Mouse (Mus musculus) left cerebral cortex, adult 2 months (tissue): ENCODE results near the gene Myo1h. TPM values are rescaled to one million over a fixed set of nuclear protein-coding genes. Genes with fewer than 3 reads are reported as not detected.

Source experiments
- DNase-seq, 2 experiments: peaks; one replicate each; pipeline ENCODE4 v3.0.0; 2021 to 2022; ENCODE audit warnings: low spot score in 2 of 2, mixed read lengths in 1 of 2; ENCODE audit errors: extremely low spot score in 1 of 2
- H3K27ac ChIP-seq: fragments of 200-600 bp; 2 replicates; pipeline ENCODE4 v1.8.1; 2022
- H3K4me3 ChIP-seq: fragments of 200-600 bp; 2 replicates; pipeline ENCODE4 v1.8.1; 2022
- CTCF ChIP-seq: fragments of 200-600 bp; IDR thresholded peaks from 2 replicates; pipeline ENCODE4 v1.8.1; 2022; ENCODE audit warnings: antibody characterized with exemption, mild to moderate bottlenecking, moderate library complexity
- intact Hi-C: fragments of 180-260 bp; cut with DNase I; formaldehyde crosslinking; loops from one replicate; pipeline ENCODE4 v1.15.1; 2025
- long read RNA-seq, 2 experiments: library from polyadenylated mRNA; stranded (forward); transcript quantifications; one replicate each; pipeline ENCODE4 v2.0.0; 2021; ENCODE audit warnings: borderline mapping rate in 2 of 2
- total RNA-seq, 2 experiments: library from RNA; stranded (reverse); gene quantifications; 2 replicates each; pipeline ENCODE4 v1.2.3; 2021

Gene Myo1h
- 1 to 10 TPM; 1.6 to 2.6 TPM for total RNA-seq
- long read RNA-seq, experiment 1, partial matches to known transcripts: 0 of 2 reads
- long read RNA-seq, experiment 1, other reads (novel, unspliced or antisense): 2 of 2 reads
- long read RNA-seq, experiment 2, partial matches to known transcripts: 0 of 3 reads
- long read RNA-seq, experiment 2, other reads (novel, unspliced or antisense): 2 of 3 reads

DNA sequence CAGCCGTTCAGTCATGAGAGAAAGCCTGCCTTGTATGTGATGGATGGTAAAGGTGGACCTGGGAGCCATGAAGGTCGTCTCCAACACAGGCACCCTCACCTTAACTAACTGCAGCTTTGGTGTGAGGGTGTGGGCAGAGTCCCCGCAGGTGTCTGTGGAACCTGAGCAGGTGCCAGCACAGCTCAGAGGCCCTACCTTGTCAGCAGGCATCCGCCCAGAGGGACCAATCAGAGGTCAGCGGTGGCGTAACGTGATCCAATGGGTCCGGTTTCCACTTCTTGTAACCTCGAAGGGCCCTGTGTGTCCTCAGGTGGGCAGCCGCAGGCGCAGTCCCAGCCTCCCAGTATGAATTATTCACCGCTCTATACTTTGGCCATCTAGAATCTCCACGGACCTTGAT is at the start of gene Myo1h:
Gene Myo1h (plus strand): TSS at position 293 of the 400 bp plus-strand sequence.
- TF ChIP-seq CTCF: no peak
- Histone ChIP-seq H3K4me3 (no peak within 1 kb of the TSS), H3K27ac (no peak within 1 kb of the TSS)
- no peak for DNase-seq
- intact Hi-C loops: no loop called here

DNA sequence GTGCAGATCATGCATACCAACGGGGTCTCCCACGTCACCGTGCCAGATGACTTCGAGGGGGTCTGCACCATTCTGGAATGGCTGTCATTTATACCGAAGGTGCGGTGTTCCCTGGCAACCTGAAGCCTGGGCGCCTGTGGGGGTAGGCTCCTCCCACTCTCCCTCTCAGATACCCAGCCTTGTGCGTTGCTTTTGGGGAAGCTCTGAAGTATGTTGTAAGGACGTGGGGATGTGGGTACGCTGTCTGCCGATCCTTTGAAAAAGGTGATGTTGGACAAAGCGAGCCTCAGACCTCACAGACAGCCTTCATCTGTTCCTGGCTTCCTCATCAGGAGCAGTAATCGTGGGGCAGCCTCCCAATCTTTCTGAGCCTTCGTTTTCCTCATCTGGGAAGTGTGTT is 49.2 kb upstream of the Myo1h start:
- H3K4me3 ChIP-seq: no peak overlapping the region
- no peak overlapping the region for H3K27ac ChIP-seq
- DNase-seq: no peak
- TF ChIP-seq CTCF: no peak
- intact Hi-C loops: no loop called here

DNA sequence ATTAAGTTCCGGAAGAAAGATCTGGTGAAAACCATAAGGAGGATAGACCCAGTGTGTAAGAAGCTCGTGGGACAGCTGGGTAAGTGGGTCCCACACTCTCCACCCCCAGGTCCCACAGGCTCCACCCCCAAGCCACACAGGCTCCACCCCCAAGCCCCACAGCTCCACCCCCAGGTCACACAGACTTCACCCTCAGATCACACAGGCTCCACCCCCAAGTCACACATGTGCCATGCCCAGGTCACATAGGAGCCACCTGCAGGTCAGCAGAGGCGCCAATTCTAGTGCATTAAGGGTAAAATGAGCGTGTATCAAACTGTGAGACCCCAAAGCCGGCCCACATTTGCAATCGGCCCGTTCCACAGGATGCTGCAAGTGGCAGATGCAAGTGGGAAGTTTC is 42.5 kb upstream of the Myo1h start:
- intact Hi-C loops: no loop called here

DNA sequence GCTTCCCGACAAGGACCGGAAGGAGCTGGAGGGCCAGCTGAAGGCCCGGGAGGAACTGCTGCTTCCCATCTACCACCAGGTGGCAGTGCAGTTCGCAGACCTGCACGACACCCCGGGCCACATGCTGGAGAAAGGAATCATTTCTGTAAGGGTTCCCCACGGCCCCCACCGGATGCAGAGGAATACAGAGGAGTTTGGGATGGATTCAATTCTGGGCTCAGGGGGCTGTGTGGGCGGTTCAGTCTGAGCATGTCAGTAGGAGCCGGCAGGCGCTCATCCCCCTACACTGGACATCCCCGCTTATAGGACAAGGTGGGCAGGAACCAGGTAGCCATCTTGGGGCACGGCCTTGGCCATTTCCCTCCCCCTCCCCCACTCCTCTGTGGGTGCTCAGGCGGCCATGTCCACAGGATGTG is 40.8 kb upstream of the Myo1h start:
- H3K4me3 ChIP-seq: no peak overlapping the region
- DNase-seq: peak; percentile 68 to 76
- no peak overlapping the region for H3K27ac ChIP-seq
- intact Hi-C loops: loop anchor here (1.0 kb wide), 1 partner anchor 61 kb away; no protein-coding TSS in a partner anchor
- peak; percentile 93 for TF ChIP-seq CTCF

More for the DNA sequence above, 42.5 kb upstream of the Myo1h start:
- no peak for DNase-seq
- no peak for TF ChIP-seq CTCF
- Histone ChIP-seq H3K27ac (no peak overlapping the region), H3K4me3 (no peak overlapping the region)

DNA sequence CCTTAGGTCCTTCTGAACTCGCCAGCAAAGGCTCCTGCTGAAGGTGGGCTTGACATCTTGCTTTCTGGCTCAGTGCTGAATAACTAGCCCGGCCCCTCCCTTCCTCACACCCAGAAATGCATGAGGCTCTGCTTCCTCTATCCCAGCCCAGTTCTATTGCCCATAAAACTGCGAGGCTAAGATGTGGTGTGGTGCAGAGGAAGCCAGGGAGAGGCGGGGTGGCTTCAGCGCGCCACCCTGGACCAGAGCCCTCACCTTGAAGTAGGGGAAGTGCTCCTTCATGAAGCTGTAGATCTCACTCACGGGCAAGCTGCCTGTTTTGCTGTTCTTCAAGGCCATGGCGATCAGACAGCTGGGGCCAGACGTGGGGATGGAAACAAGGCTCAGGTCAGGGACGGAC is 29.5 kb upstream of the Myo1h start:
- TF ChIP-seq CTCF: no peak

DNA sequence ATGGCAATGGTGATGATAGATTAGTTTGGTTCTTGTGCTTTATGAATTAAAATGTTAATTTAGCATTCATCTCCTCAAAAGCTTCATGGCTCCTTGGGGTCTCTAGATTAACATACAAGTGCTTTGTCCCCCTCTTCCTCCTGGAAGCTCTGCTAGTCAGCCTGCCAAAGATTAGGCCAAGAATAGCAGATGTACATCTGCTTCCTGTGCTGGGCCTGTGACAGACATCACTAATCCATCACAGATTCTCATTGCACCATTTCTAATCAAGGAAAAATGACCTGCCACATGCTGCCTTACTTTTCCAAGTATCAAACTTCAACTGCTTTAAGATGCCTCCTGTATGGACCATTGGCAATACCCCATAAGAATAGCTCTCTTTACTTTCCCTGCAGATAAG is 27.5 kb upstream of the Myo1h start:
- Histone ChIP-seq H3K4me3 (no peak overlapping the region), H3K27ac (no peak overlapping the region)
- no peak for TF ChIP-seq CTCF
- DNase-seq: no peak
- intact Hi-C loops: no loop called here

More for the DNA sequence above, 29.5 kb upstream of the Myo1h start:
- Histone ChIP-seq H3K27ac (no peak overlapping the region), H3K4me3 (no peak overlapping the region)
- intact Hi-C loops: no loop called here
- no peak for DNase-seq

DNA sequence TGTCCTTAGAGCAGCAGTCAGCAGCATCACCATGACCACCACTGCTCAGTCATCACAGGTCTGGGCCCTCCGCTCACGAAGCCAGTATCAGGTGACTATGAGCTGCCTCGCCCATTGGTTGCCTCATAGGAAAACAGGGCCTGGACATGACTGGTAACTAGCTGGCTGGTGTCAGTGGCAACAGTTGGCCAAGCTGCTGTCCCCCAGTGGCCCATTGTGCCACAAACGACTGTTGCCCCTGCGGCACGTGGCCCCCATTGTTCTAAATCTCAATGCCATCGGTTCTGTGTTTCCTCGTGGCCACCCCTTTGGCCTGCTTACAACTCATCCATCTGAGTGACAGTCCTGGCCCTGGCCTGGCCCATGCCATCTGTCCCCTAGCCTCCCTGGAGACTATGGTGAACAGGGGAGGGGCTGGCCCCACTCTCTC is 24.9 kb upstream of the Myo1h start:
- no peak for DNase-seq
- intact Hi-C loops: no loop called here
- no peak for TF ChIP-seq CTCF
- H3K27ac ChIP-seq: no peak overlapping the region
- H3K4me3 ChIP-seq: no peak overlapping the region

DNA sequence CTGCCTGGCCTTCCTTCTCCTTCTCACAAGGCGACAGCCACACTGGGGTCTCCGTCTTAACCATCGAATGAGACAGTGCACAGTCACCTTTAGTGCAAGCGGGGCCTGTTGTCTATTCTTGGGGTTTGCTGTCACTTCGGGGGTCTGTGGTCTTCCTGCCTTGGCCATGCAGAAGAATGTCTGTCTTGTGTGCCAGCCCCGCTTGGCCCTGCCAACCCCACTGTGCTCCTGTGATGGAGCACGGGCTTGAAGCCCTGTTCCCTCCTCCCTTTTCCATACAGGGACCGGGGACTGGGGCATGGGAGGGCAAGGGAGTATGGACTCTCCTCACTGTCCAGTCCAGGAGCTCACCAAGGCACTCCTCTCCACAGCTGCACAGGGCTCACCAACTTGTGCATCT is 24.2 kb upstream of the Myo1h start:
- H3K27ac ChIP-seq: no peak overlapping the region
- DNase-seq: no peak
- intact Hi-C loops: no loop called here
- TF ChIP-seq CTCF: no peak
- H3K4me3 ChIP-seq: no peak overlapping the region

DNA sequence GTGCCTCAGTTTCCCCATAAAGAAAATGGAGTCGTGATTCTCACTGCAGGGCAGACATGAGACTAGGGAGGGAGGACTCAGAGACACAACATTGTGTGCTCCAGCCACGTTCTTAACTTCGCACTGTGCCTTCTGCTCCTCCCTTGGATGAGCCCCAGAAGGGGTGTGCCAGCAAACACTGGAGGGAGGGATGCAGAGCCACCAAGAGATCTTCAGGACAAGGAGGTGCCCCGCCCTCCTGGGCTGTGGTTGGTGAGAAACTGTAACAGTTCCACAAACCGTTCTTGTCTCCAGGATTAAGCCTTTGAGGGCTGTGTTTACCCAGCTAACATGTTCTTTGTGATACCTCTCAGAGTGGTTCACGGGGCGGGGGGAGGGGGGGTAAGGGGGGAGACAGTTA is 20.3 kb upstream of the Myo1h start:
- no peak for DNase-seq
- intact Hi-C loops: no loop called here
- no peak for TF ChIP-seq CTCF
- no peak overlapping the region for H3K4me3 ChIP-seq
- no peak overlapping the region for H3K27ac ChIP-seq

DNA sequence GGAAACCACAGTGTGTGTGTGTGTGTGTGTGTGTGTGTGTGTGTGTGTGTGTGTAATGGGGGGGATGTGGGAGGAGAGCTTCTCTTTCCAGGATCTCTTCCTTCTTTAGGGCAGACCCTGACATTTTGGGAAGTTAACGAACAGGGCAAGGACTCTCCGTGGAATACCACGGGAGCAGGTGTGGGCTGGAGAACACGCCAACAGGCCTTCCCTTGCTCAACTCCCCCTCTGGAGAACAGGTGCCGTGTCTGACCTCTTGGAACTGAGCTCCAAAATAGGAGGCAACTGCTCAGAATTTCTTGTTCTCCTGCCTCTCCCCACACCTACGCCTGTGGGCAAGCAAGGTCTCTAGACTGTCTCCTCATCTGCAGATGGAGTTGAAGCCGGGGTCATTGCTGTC is 19.5 kb upstream of the Myo1h start:
- Histone ChIP-seq H3K4me3 (no peak overlapping the region), H3K27ac (no peak overlapping the region)
- intact Hi-C loops: no loop called here
- no peak for DNase-seq
- no peak for TF ChIP-seq CTCF

DNA sequence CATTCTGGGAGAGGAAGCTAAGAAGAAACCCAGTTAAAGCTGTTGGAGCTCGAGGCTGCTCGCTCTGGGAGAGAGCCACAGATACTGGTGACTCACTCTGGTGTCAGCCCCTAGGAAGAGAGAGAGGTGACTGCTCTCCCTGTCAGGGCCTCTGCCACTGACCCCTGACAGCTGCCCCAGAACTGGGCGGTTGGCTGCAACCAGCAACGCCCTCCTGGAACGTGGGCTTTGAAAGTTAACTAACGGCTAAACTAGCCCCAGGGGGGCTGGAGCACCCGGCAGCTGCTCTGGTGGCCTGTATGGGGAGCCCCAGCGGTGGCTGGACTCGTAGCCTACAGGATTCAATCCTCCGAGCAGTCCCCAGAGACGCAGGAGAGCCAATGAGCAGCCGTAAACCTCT is 19.0 kb upstream of the Myo1h start:
- TF ChIP-seq CTCF: no peak
- DNase-seq: no peak
- H3K27ac ChIP-seq: no peak overlapping the region
- no peak overlapping the region for H3K4me3 ChIP-seq
- intact Hi-C loops: no loop called here

DNA sequence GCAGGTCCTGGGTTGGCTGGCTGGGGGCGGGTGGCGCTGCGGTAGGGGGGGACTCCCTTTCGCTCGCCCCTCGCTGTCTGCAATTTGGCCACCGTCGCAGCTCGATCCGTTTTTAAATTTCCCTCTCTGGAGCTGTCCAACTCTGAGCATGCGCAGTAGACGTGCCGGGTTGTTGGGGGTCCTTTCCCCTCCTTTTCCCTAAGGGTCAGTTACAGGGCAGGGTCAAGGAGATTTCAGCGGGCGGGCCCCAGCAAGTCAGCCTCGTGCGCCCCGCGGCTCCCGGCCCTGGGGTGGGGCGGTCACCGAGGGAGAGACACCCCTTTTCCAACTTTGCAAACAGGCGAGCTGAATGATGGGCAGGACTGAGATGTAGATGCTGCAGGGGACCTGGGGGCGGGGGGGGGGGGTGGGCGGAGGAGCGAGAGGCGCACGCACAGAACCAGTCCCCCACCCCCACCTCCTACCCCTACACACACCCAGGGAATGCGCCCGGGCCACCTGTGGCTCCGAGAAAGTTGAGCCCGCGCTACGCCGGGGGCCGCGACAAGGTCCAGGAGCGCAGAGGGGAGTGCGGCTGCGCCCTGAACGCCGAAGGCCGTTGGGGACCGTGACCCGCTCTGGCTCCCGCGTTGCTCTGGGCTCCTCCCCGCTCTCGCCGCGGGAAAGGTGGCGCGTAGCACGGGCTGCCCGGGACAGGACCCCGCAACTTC is 15.1 kb upstream of the Myo1h start, which contains the start of gene Foxn4:
Gene Foxn4 (minus strand): TSS at position 115 of the 710 bp plus-strand sequence.
- no peak for DNase-seq
- TF ChIP-seq CTCF: no peak
- Histone ChIP-seq H3K27ac (no peak within 1 kb of the TSS), H3K4me3 (no peak within 1 kb of the TSS)
- intact Hi-C loops: no loop called here

DNA sequence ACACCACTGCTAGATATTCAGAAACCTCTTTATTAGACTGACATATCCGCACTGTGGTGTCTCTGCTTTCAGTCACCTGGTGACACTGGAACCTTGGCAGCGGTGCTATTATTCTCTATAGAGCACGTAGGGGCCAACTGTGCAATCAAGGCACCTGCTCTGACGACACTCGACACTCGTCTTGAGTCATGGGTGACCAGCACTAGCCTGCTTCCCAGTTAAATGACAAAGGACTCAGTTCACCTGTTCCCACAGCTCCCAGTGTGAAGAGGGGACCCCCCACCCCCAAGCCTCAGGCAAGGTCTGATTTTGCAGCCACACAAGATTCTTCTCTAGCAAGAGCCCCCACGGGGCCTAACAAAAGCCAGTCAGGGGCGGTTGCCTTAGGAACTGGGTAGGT is 13.6 kb upstream of the Myo1h start:
- no peak for TF ChIP-seq CTCF
- no peak overlapping the region for H3K4me3 ChIP-seq
- H3K27ac ChIP-seq: no peak overlapping the region
- intact Hi-C loops: no loop called here
- DNase-seq: no peak
